Mouse (Mus musculus) neural tube, embryonic 12.5 days (tissue): ENCODE results near the gene Lpcat3. TPM values are rescaled to one million over a fixed set of nuclear protein-coding genes. Genes with fewer than 3 reads are reported as not detected.
"Not testable (repeated sequence)": the region's sequence is repeated elsewhere in the genome, so short reads cannot be mapped to it uniquely, and the experiment has no call there.

Experiments used
- ATAC-seq: fragments of 200-750 bp; cut with Nextera tagmentation; 2 replicates; pipeline ENCODE4 v1.8.0; 2017; ENCODE audit warnings: low read depth, mild to moderate bottlenecking, moderate TSS enrichment, moderate library complexity; ENCODE audit not compliant: low FRiP score
- H3K27ac ChIP-seq: fragments of 300-500 bp; sonication (generic); 2 replicates; pipeline ENCODE4 v1.5.1; 2016
- H3K27me3 ChIP-seq: fragments of 300-500 bp; sonication (generic); replicated peaks from 2 replicates; pipeline ENCODE4 v1.6.1; 2016; ENCODE audit warnings: mild to moderate bottlenecking
- H3K36me3 ChIP-seq: fragments of 300-500 bp; sonication (generic); 2 replicates; pipeline ENCODE4 v1.6.1; 2016; ENCODE audit warnings: mild to moderate bottlenecking
- H3K4me1 ChIP-seq: fragments of 300-500 bp; sonication (generic); 2 replicates; pipeline ENCODE4 v1.6.1; 2016
- H3K4me2 ChIP-seq: fragments of 300-500 bp; sonication (generic); replicated peaks from 2 replicates; pipeline ENCODE4 v1.6.1; 2016; ENCODE audit warnings: mild to moderate bottlenecking
- H3K4me3 ChIP-seq: fragments of 300-500 bp; sonication (generic); 2 replicates; pipeline ENCODE4 v1.5.1; 2016
- H3K9ac ChIP-seq: fragments of 300-500 bp; sonication (generic); 2 replicates; pipeline ENCODE4 v1.6.1; 2016; ENCODE audit warnings: mild to moderate bottlenecking
- H3K9me3 ChIP-seq: fragments of 300-500 bp; sonication (generic); 2 replicates; pipeline ENCODE4 v1.6.1; 2016; ENCODE audit warnings: mild to moderate bottlenecking
- WGBS: fragments of 180-500 bp; shearing (Covaris S2); methylation state at CpG from one replicate; pipeline ENCODE4 v1.1.7; 2016; 5-methylcytosine and 5-hydroxymethylcytosine counted together
- polyA plus RNA-seq: library from polyadenylated mRNA; unstranded; fragments of >200 nt; fragmentation: Nextera tagmentation; extraction: Ambion mirVana; gene quantifications from 2 replicates; pipeline ENCODE4 v1.2.1, GENCODE M21; 2016

Lpcat3 gene
- polyA plus RNA-seq: 39.0 and 44.0 TPM in 2 replicates

DNA sequence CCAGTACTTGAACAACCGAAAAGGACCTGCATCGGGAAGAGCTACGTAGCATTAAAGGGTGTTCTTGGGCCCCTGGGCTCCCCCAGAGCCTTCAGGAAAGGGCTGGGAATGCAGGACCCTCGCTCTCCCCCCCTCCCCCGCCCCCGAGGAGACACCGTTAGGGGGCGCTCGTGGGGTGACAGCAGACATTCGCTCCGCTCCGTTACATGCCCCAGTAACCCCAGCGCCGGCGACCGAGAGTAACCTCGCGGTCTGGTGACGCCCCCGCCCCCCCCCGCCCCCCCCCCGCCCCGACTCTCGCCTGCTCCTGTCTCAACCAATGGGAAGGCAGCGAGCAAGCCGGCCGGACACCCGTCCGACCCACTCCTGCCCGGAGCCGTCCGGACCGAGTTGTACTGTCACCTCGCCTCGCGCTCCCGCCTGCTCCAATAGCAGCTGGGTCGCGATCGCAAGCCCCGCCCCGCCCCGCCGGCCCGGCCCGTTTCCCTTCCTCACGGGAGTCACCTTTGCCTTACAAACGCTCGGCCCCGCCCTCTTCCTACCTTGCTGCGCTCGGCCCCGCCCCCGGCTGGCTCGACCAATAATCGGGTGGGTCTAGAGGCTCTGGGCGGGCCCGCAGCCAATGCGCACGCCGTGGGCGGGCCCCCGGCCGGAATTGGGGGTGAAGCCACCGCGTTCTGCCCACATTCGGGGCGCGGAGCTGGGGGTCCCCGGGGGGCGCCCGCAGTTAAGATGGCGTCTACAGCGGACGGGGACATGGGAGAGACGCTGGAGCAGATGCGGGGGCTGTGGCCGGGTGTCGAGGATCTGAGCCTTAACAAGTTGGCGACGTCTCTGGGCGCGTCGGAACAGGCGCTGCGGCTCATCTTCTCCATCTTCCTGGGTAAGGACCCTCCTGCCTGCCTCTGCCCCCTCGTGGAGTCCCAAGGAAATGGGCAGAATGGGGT, at the start of gene Lpcat3:
TSS of gene Lpcat3 (plus strand) at position 551 of the 947 bp plus-strand sequence.
- Histone ChIP-seq H3K27ac (peak within 1 kb of the TSS; percentile 42), H3K36me3 (no peaks in the 10 kb centered on the region), H3K27me3 (no peaks in the 10 kb centered on the region), H3K9me3 (no peaks in the 10 kb centered on the region), H3K9ac (peak within 1 kb of the TSS; percentile 54), H3K4me2 (peak within 1 kb of the TSS; percentile 69), H3K4me1 (peaks cover 4% of the 10 kb centered on the region; the same call in 1 of the 2 replicates), H3K4me3 (peak within 1 kb of the TSS; percentile 63)
- under 1% methylated on average over 72 of the region's 87 CpGs for WGBS
- ATAC-seq: peak; percentile 99

DNA sequence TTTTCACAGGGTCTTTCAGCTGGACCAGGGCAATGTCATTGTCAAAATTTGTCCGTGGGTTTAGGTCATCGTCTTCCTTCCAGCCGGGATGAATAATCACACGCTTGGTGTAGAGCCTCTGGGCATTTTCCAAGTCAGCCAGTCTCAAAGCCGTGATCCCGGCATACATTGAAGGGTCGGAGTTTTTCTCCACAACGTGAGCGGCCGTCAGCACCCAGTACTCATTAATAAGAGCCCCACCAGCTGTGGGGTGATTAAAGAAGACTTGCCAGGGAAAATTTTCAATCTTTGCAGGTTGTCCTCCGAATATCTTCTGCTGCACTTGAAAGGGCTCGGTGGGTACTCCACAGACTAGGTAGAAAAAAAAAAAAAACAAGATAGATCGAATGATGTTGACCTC, 37.2 kb upstream of the Lpcat3 start:
- H3K4me2 ChIP-seq: no peak overlapping the region
- H3K27ac ChIP-seq: no peak overlapping the region
- H3K9me3 ChIP-seq: no peaks in the 10 kb centered on the region
- no peaks in the 10 kb centered on the region for H3K4me1 ChIP-seq
- no peak for ATAC-seq
- H3K9ac ChIP-seq: no peak overlapping the region
- WGBS: 90% methylated on average over 13 of the region's 13 CpGs
- H3K27me3 ChIP-seq: no peaks in the 10 kb centered on the region
- no peak overlapping the region for H3K4me3 ChIP-seq
- no peaks in the 10 kb centered on the region for H3K36me3 ChIP-seq

DNA sequence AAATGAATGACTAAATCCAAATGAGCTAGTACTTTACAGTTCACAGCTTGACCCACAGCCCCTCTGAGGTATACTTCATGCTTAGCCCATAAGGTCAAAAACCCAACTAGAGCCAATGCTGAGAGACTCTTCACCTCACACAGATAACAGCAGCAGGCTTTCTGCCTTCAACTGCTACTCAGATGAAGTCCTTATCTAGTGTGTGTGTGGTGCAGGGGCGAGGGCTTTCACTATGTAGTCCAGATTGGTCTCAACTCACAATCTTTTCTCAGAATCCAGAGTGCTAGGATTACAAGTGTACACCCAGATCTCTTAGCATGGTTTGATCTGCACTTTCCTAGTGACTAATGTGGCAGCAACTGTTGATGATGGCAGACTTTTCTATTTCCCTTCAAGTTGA, 36.6 kb upstream of the Lpcat3 start:
- not testable (repeated sequence) for H3K9ac ChIP-seq, H3K4me1 ChIP-seq, H3K4me2 ChIP-seq, H3K9me3 ChIP-seq, H3K36me3 ChIP-seq, H3K27ac ChIP-seq, H3K27me3 ChIP-seq, ATAC-seq, H3K4me3 ChIP-seq
- WGBS: 57% methylated on average over 1 of the region's 1 CpGs

DNA sequence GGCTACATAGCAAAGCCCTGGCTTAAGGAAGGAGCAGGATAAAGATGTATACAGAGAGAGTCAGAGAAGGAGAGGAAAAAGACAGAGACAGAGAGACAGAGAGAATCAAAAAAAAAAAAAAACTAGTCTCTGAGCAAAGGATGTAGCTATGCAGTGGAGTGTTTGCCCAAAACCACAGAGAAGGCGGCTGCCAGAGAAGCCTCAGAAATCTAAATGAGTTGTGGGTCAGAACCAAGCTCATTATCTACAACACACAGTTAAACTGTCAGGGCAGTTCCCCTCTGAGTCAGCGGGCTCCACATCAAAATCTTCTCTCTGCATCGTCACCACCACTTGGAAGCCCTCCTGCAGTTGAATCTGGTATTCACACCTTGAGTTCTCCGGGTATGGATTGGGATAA, 32.1 kb upstream of the Lpcat3 start:
- Histone ChIP-seq H3K4me3 (no peak overlapping the region), H3K4me2 (no peak overlapping the region), H3K27me3 (no peaks in the 10 kb centered on the region), H3K9ac (no peak overlapping the region), H3K4me1 (no peaks in the 10 kb centered on the region), H3K27ac (no peak overlapping the region), H3K36me3 (no peaks in the 10 kb centered on the region), H3K9me3 (no peaks in the 10 kb centered on the region)
- WGBS: 84% methylated on average over 4 of the region's 4 CpGs
- no peak for ATAC-seq

DNA sequence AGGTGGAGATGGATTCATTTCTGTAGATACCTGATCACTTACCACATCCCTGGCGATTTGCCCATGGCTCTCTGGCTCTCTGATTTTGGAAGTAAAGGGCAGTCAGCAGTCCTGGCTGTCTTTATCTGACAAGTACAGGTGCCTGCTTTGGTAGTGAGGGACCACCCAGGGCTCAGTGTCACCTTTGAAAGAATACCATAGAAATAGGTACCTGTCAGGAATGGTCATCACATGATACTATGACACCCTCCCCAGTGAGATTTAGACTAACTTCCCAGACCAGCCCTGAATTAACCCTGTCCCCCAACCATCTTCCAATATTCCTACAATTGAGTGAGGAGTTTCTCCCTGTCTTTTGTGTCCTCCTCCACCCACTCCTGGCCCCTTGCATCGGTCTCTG, 26.8 kb upstream of the Lpcat3 start, which contains the start of gene C1s2:
TSS of gene C1s2 (minus strand) at position 101 of the 400 bp plus-strand sequence.
- H3K9ac ChIP-seq, H3K36me3 ChIP-seq, H3K27me3 ChIP-seq, H3K9me3 ChIP-seq, H3K27ac ChIP-seq, H3K4me2 ChIP-seq, H3K4me3 ChIP-seq, H3K4me1 ChIP-seq, ATAC-seq: not testable (repeated sequence)
- WGBS: 87% methylated on average over 2 of the region's 2 CpGs

DNA sequence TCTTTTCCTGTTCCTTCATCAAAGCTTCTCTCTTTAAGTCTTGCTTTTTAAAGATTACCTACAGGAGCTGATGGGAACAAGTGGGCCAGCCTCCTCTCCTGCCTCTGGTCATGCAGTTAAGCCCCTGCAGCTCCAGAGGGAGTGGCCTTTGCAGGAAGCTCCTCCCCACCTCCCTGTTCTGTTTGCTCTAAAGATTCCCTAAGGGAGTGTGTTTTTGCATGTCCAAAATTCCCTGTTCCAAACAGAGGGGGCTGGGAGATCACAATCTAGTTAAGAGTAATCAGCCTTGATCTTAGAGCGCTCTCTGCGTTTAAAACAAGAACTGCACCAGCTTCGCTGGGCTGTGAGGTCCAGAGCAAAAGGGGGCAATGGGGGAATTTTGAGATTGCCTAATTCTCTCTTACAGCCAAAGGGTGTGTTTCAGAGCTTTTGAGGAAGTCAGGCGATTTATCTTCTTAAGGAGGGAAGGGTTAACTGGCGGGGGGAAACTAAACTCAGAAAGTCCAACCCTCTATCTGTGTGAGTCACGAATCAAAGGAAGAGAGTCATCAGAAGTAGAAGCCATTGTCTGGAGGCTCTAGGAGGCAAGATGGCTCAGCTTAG, 25.9 kb upstream of the Lpcat3 start:
- not testable (repeated sequence) for H3K4me2 ChIP-seq, H3K4me3 ChIP-seq, H3K27me3 ChIP-seq, ATAC-seq, H3K9ac ChIP-seq, H3K9me3 ChIP-seq, H3K27ac ChIP-seq, H3K4me1 ChIP-seq, H3K36me3 ChIP-seq
- WGBS: 43% methylated on average over 6 of the region's 6 CpGs

DNA sequence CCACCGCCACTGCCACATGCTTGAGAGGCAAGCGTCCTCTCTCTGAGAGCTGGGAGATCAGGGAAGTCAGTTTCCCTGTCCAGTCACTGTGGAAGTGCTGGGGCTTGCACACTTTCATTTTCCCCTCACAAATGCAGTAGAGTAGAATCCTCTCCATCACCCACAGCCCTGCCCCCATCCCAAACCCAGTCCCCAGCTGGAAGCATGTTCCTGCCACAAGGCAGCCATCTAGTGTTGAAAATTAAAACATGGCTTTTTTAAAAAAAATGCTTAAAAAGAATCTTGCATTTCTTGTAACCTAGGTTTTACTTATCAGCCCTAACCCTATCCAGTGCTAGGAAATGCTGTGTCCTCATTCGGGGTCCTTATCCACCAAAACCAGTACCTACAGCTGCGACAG, 22.8 kb upstream of the Lpcat3 start:
- no peak overlapping the region for H3K4me2 ChIP-seq
- H3K9me3 ChIP-seq: no peaks in the 10 kb centered on the region
- WGBS: 91% methylated on average over 4 of the region's 4 CpGs
- H3K36me3 ChIP-seq: no peaks in the 10 kb centered on the region
- H3K27me3 ChIP-seq: no peaks in the 10 kb centered on the region
- H3K27ac ChIP-seq: no peak overlapping the region
- no peaks in the 10 kb centered on the region for H3K4me1 ChIP-seq
- no peak for ATAC-seq
- no peak overlapping the region for H3K9ac ChIP-seq
- H3K4me3 ChIP-seq: no peak overlapping the region

DNA sequence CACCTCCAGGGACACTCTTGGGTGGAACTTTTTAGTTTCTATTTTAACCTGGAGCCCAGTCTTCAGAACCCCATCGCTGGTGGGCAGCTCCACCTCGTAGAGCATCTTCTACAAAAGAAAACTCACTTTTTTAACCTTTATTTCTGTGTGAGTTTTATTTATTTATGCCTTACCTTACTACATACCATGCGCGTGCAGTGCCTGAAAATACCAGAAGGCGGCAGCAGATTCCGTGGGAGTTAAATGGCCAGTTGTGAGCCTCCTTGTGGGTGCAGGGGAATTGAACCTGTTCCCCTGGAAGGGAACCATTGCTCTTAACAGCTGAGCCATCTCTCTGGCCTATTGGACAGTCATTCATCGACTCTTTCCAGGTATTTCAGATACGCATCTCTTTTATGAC, 21.8 kb upstream of the Lpcat3 start:
- H3K4me2 ChIP-seq: no peak overlapping the region
- H3K27ac ChIP-seq: no peak overlapping the region
- 40% methylated on average over 8 of the region's 8 CpGs for WGBS
- no peak overlapping the region for H3K4me3 ChIP-seq
- H3K9me3 ChIP-seq: no peaks in the 10 kb centered on the region
- ATAC-seq: no peak
- H3K9ac ChIP-seq: no peak overlapping the region
- H3K27me3 ChIP-seq: no peaks in the 10 kb centered on the region
- H3K4me1 ChIP-seq: no peaks in the 10 kb centered on the region
- H3K36me3 ChIP-seq: no peaks in the 10 kb centered on the region

DNA sequence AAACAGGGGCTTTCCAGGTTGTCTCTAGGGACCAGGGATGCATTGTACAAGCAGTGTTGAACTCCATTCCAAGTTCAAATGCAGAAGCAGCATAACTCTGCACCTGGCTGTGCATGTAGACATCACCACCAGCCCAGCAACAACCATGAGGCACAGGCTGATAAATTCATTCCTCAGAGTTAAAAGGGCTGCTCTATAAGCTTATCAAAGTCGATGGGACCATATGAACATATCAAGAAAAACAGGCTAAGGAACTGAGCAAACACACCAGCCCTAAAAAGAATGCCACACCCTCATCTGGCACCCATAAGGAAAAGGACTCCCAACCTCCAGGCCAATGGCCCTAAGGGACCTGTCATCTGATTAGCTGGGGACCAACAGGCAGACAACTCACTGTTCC, 16.4 kb upstream of the Lpcat3 start:
- Histone ChIP-seq H3K36me3 (no peaks in the 10 kb centered on the region), H3K9me3 (no peaks in the 10 kb centered on the region), H3K4me3 (no peak overlapping the region), H3K27ac (no peak overlapping the region), H3K27me3 (no peaks in the 10 kb centered on the region), H3K9ac (no peak overlapping the region), H3K4me1 (no peaks in the 10 kb centered on the region), H3K4me2 (no peak overlapping the region)
- no peak for ATAC-seq
- 64% methylated on average over 1 of the region's 1 CpGs for WGBS

DNA sequence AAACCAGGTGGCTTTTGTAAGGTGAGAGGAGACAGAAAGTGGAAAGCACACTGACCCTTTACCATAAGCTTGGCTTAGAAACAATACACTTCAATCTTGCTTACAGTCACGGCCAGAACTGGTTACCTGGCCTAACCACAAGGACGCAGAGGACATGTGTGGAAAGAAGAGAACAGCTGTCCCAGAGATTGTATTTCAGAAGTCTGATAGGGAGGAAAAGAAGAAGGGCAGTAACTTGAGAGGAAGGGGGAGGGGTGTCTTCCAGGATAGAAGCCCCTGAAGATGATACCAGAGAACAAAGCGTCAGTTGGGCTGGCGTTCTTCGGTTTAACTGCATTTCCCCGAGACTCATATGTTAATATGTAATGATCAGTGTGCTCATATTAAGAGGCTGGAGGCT, 6.9 kb upstream of the Lpcat3 start:
- WGBS: 74% methylated on average over 6 of the region's 6 CpGs
- no peaks in the 10 kb centered on the region for H3K27me3 ChIP-seq
- H3K27ac ChIP-seq: no peak overlapping the region
- no peak overlapping the region for H3K9ac ChIP-seq
- H3K4me1 ChIP-seq: no peaks in the 10 kb centered on the region
- H3K4me3 ChIP-seq: no peak overlapping the region
- peaks cover 7% of the 10 kb centered on the region; the same call in 1 of the 2 replicates for H3K9me3 ChIP-seq
- no peak for ATAC-seq
- H3K36me3 ChIP-seq: no peaks in the 10 kb centered on the region
- no peak overlapping the region for H3K4me2 ChIP-seq

DNA sequence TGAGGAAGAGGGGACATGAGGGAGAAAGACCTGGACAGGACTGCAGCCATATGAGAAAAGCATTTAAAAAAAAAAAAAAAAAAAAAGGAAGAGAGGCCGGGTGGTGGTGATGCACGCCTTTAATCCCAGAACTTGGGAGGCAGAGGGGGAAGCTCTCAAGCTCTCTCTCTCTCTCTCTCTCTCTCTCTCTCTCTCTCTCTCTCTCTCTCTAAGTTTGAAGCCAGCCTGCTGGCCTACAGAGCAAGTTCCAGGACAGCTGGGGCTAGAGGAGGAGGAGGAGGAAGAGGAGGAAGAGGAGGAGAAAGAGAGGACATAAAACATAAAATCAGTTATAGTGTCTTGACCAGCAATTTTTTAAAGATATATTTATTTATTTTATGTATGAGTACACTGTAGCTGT, 4.8 kb upstream of the Lpcat3 start:
- Histone ChIP-seq H3K36me3 (no peaks in the 10 kb centered on the region), H3K27ac (no peak overlapping the region), H3K4me2 (no peak overlapping the region), H3K4me1 (no peaks in the 10 kb centered on the region), H3K9me3 (peaks cover 5% of the 10 kb centered on the region; the same call in 1 of the 2 replicates), H3K9ac (no peak overlapping the region), H3K4me3 (no peak overlapping the region), H3K27me3 (no peaks in the 10 kb centered on the region)
- 46% methylated on average over 2 of the region's 2 CpGs for WGBS
- ATAC-seq: no peak

DNA sequence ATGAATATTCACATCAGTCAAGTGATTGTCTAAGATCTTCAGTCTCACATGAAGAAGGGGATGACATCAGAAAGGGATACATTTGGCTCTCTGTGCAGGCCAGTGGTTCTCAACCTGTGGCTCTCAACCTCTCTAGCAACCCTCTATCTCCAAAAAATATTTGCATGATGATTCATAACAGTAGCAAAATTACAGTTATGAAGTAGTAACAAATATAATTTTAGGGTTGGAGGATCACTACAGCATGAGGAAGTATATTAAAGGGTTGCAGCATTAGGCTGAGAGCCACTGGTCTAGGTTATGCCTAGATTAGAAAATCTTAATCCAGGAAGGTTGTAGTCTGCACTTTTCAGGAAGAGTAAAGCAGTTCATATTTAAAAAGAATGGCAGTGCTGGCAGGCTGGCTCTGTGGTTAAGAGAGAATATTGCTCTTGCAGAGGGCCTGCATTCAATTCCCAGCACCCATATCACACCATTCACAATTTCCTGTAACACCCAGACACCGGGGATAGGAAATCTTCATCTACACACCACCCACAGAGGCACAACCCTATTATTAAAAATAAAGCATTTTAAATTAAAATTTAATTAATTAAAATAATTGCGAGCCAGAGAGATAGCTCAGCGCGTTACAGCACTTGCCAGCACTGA, 1.5 kb upstream of the Lpcat3 start:
- Histone ChIP-seq H3K27ac (no peak overlapping the region), H3K4me3 (no peak overlapping the region), H3K4me2 (no peak overlapping the region), H3K9ac (no peak overlapping the region), H3K36me3 (no peaks in the 10 kb centered on the region), H3K9me3 (no peaks in the 10 kb centered on the region), H3K4me1 (peaks cover 4% of the 10 kb centered on the region; the same call in 1 of the 2 replicates), H3K27me3 (no peaks in the 10 kb centered on the region)
- no peak for ATAC-seq
- 94% methylated on average over 4 of the region's 4 CpGs for WGBS
